Mouse (Mus musculus) E14TG2a.4 (cell line): ENCODE data around the gene Abca15.

ENCODE experiments used
- CTCF ChIP-seq: conservative IDR thresholded peaks from 2 replicates; pipeline ENCODE4 v1.5.1; 2014; ENCODE audit warnings: low read length
- NANOG ChIP-seq: IDR thresholded peaks from 2 replicates; pipeline ENCODE4 v1.6.1; 2014; ENCODE audit warnings: borderline replicate concordance, low read length, mixed read lengths

DNA sequence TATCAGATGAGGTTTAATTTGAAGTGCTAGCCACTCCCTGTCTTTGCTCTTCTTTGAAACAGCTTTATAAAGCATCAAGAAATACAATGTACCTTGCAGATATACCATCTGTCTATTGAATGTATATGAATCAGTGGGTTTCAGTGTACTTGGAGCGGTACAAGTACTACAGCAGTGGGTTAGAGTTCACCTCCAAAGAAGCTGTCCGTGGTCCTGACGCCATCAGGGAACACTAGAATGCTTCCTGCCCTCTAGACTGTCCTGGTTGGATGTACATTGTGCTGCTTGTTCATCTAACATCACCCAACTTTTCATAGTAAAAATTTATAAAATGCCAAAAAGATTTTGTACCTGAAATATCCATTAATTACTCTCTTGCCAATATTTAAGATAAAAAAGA lies 98.2 kb downstream of the Abca15 start:
- TF ChIP-seq NANOG (no peak), CTCF (no peak)
